Mouse (Mus musculus) testis, adult 2 months (tissue): ENCODE data around the gene Rnf38.

Experiments
- CTCF ChIP-seq: fragments of 200-500 bp; IDR thresholded peaks from 2 replicates; pipeline ENCODE4 v1.5.1; 2012; ENCODE audit warnings: low read depth, mild to moderate bottlenecking, inconsistent platforms, low read length, moderate library complexity; ENCODE audit not compliant: control insufficient read depth, insufficient read depth, insufficient replicate concordance
- POLR2A ChIP-seq: fragments of 200-500 bp; IDR thresholded peaks from 2 replicates; pipeline ENCODE4 v1.6.1; 2012; ENCODE audit warnings: low read depth, mild to moderate bottlenecking, inconsistent platforms, low read length, moderate library complexity; ENCODE audit not compliant: control insufficient read depth

DNA sequence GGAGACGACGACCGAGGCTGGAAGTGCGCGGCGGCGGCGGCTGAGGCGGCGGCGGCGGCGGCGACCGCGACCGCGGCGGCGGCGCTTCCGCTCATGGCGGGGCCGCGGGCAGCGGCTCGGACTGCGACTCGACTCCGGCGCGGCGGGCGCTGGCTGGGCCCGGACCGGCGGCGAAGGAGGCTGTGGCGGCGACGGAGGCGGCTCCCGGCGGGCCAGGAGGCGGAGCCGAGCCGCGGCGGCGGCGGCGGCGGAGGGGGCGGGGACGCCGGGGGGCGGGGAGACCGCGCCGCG, at the start of gene Rnf38:
- TF ChIP-seq POLR2A (no peak), CTCF (no peak)
